Mouse (Mus musculus) liver, embryonic 12.5 days (tissue): ENCODE results near the gene Slc6a17. TPM values are rescaled to one million over a fixed set of nuclear protein-coding genes. Genes with fewer than 3 reads are reported as not detected.

Experiments
- ATAC-seq: fragments of 200-750 bp; cut with Nextera tagmentation; 2 replicates; pipeline ENCODE4 v1.8.0; 2017; ENCODE audit warnings: moderate number of reproducible peaks, mild to moderate bottlenecking, moderate library complexity
- H3K27ac ChIP-seq: fragments of 300-500 bp; sonication (generic); 2 replicates; pipeline ENCODE4 v1.5.1; 2016; ENCODE audit warnings: mild to moderate bottlenecking
- H3K27me3 ChIP-seq: fragments of 300-500 bp; sonication (generic); replicated peaks from 2 replicates; pipeline ENCODE4 v1.6.1; 2016; ENCODE audit warnings: mild to moderate bottlenecking, moderate library complexity
- H3K36me3 ChIP-seq: fragments of 300-500 bp; sonication (generic); 2 replicates; pipeline ENCODE4 v1.6.1; 2016; ENCODE audit warnings: mild to moderate bottlenecking, moderate library complexity
- H3K4me1 ChIP-seq: fragments of 300-500 bp; sonication (generic); 2 replicates; pipeline ENCODE4 v1.6.1; 2016
- H3K4me2 ChIP-seq: fragments of 300-500 bp; sonication (generic); 2 replicates; pipeline ENCODE4 v1.6.1; 2016; ENCODE audit warnings: mild to moderate bottlenecking, moderate library complexity
- H3K4me3 ChIP-seq: fragments of 300-500 bp; sonication (generic); 2 replicates; pipeline ENCODE4 v1.5.1; 2016; ENCODE audit warnings: mild to moderate bottlenecking, moderate library complexity
- H3K9ac ChIP-seq: fragments of 300-500 bp; sonication (generic); 2 replicates; pipeline ENCODE4 v1.6.1; 2016; ENCODE audit warnings: mild to moderate bottlenecking, moderate library complexity
- H3K9me3 ChIP-seq: fragments of 300-500 bp; sonication (generic); replicated peaks from 2 replicates; pipeline ENCODE4 v1.6.1; 2016; ENCODE audit warnings: mild to moderate bottlenecking, moderate library complexity
- WGBS: fragments of 180-500 bp; shearing (Covaris S2); methylation state at CpG from one replicate; pipeline ENCODE4 v1.1.7; 2016; ENCODE audit not compliant: insufficient replicate concordance; 5-methylcytosine and 5-hydroxymethylcytosine counted together
- polyA plus RNA-seq: library from polyadenylated mRNA; unstranded; fragments of >200 nt; fragmentation: Nextera tagmentation; extraction: Ambion mirVana; gene quantifications from 2 replicates; pipeline ENCODE4 v1.2.1, GENCODE M21; 2016

Slc6a17 gene
- polyA plus RNA-seq, 1 experiment from 2014 or later = 0.42 TPM

- WGBS = 7% methylated on average over 55 of the region's 55 CpGs
- H3K36me3 ChIP-seq = no peaks in the 10 kb centered on the region
- no peaks in the 10 kb centered on the region for H3K4me1 ChIP-seq
- no peak for ATAC-seq
- H3K4me2 ChIP-seq = peak overlapping the region; percentile 64
- peak overlapping the region; percentile 40 for H3K4me3 ChIP-seq
- no peaks in the 10 kb centered on the region for H3K9me3 ChIP-seq
- 0 out of 2 replicates have a peak overlapping the region, but pooled peaks have one; percentile 12 for H3K9ac ChIP-seq
- H3K27ac ChIP-seq = no peak overlapping the region
- peaks cover 80% of the 10 kb centered on the region for H3K27me3 ChIP-seq
Measured at GRCm38 (mm10) chr3:107516776-107517630, 815 bp downstream of the Slc6a17 start.

GRCm38 (mm10) chr3:107515989-107516388 lies 1.8 kb downstream of the Slc6a17 start:
- peaks cover 73% of the 10 kb centered on the region for H3K27me3 ChIP-seq
- H3K4me3 ChIP-seq = no peak overlapping the region
- no peaks in the 10 kb centered on the region for H3K9me3 ChIP-seq
- no peak overlapping the region for H3K4me2 ChIP-seq
- WGBS = 35% methylated on average over 4 of the region's 4 CpGs
- no peak for ATAC-seq
- no peak overlapping the region for H3K9ac ChIP-seq
- H3K36me3 ChIP-seq = no peaks in the 10 kb centered on the region
- H3K27ac ChIP-seq = no peak overlapping the region
- no peaks in the 10 kb centered on the region for H3K4me1 ChIP-seq

DNA sequence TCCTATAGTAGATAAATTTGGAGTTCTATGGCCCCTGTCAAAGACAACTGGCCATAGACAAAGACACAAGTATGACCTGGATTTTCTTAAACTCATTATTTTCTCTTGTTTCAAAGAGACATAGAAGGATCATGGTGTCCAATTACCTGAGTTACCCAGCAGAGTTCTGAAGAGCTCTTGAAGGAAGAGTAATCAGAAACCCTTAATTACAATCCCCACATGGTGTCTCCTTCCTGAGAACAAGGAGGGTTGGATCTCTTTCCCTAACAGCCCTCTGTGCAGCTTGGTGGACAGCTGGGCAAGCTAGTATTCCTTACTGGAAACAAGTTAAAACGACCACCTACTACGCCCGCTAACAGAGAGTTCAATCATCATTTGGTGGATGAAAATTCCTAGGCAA lies 6.4 kb downstream of the Slc6a17 start:
- no peak for ATAC-seq
- Histone ChIP-seq H3K4me3 (no peak overlapping the region), H3K36me3 (no peaks in the 10 kb centered on the region), H3K9me3 (no peaks in the 10 kb centered on the region), H3K4me2 (no peak overlapping the region), H3K4me1 (no peaks in the 10 kb centered on the region), H3K9ac (no peak overlapping the region), H3K27ac (no peak overlapping the region), H3K27me3 (peaks cover 30% of the 10 kb centered on the region)
- WGBS = 85% methylated on average over 3 of the region's 3 CpGs

DNA sequence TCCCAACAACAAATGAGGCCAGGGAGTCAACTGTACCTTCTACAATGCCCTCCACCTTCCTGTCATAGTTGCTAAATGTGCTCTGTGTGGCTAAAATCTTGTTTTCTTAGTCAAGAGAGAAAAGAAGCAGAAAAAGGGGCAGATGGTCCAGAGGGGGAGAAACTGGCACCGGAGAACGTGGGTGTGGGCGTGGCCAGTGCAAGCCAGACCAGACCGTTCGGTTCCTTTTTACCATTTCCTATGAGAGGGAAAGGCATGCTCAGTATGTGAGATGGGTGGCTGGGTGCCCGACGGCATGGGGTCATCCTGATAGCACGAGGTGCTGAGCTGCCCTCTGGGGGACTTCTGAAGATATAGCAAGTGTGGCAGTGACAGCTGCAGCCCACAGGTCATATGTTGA lies 9.1 kb downstream of the Slc6a17 start:
- Histone ChIP-seq H3K9ac (no peak overlapping the region), H3K4me1 (no peaks in the 10 kb centered on the region), H3K36me3 (no peaks in the 10 kb centered on the region), H3K4me3 (no peak overlapping the region), H3K4me2 (no peak overlapping the region), H3K9me3 (no peaks in the 10 kb centered on the region), H3K27me3 (peaks cover 7% of the 10 kb centered on the region; the same call in 1 of the 2 replicates), H3K27ac (no peak overlapping the region)
- WGBS = 57% methylated on average over 8 of the region's 8 CpGs
- no peak for ATAC-seq

GRCm38 (mm10) chr3:107507966-107508365 lies 9.9 kb downstream of the Slc6a17 start:
- H3K27ac ChIP-seq = no peak overlapping the region
- H3K4me2 ChIP-seq = no peak overlapping the region
- no peaks in the 10 kb centered on the region for H3K9me3 ChIP-seq
- 67% methylated on average over 9 of the region's 9 CpGs for WGBS
- no peak overlapping the region for H3K4me3 ChIP-seq
- H3K27me3 ChIP-seq = peaks cover under 1% of the 10 kb centered on the region; the same call in 1 of the 2 replicates
- no peaks in the 10 kb centered on the region for H3K4me1 ChIP-seq
- no peaks in the 10 kb centered on the region for H3K36me3 ChIP-seq
- no peak overlapping the region for H3K9ac ChIP-seq
- no peak for ATAC-seq

DNA sequence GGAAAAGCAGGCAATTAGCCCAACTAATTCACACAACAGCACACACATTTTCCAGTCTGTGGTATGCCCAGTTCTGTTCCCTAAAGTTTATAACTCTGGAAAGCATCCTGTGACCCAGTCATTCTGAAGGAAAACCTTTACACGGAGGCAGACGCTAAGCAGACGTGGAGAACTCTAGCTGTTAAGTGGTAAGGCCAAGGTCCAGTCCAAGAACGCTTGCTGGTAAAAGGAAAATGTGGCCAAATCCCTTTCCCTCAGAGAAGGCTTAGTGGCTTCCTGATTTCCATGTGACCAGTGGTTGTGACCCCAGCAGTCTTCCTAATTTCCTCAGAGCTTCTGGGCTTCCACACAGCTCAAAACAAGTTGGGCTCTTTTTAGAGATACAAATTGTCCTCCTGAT lies 11.3 kb downstream of the Slc6a17 start:
- no peaks in the 10 kb centered on the region for H3K9me3 ChIP-seq
- no peak overlapping the region for H3K9ac ChIP-seq
- ATAC-seq = no peak
- H3K27ac ChIP-seq = no peak overlapping the region
- no peaks in the 10 kb centered on the region for H3K36me3 ChIP-seq
- H3K4me1 ChIP-seq = no peaks in the 10 kb centered on the region
- no peak overlapping the region for H3K4me2 ChIP-seq
- H3K27me3 ChIP-seq = no peaks in the 10 kb centered on the region
- WGBS = 56% methylated on average over 4 of the region's 4 CpGs
- H3K4me3 ChIP-seq = no peak overlapping the region

DNA sequence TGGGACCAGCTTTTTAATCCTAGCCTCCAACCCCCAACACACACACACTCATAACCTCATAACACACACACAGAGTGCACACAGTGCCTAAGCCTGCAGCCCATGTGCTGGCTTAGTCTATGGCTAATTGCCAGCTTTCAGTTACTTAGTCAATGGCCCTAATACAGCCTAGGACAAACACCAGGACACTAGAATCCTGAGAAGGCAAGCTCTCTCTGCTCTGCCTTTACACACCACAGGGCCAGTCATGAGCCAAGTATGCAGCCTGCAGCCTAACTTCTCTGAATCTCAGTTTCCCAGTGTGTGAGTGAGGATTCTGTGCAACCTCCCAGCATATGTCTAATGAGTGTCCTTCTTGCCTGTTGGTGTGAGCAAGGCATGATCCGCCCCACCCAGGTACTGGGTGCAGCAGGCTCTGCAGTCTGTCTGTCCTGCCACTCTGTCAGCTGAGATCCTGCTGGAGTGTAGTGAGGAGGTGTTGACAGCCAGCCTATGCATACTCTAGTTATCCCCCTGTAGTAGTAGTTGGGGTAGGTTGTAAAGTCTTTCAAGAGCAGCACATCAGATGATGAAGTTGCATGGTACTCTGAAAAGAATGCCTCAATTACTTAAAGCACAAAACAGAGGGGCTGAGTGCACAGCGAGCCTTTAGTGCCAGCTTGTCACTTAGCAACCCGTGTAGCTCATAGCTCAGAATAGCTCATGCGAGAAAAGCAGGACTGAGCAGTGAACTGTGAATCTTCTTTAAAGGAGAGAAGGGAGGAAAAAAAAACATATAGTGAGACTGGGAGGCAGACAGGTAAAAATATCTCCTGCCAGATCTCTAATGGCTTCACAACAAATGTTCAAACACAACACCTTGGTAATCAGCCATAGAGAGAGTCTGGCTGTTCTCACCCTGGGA lies 12.1 kb downstream of the Slc6a17 start:
- Histone ChIP-seq H3K27me3 (no peaks in the 10 kb centered on the region), H3K4me3 (no peak overlapping the region), H3K4me2 (no peak overlapping the region), H3K27ac (no peak overlapping the region), H3K9ac (no peak overlapping the region), H3K4me1 (no peaks in the 10 kb centered on the region), H3K9me3 (0 out of 2 replicates have a peak, but pooled peaks cover 1% of the 10 kb centered on the region), H3K36me3 (no peaks in the 10 kb centered on the region)
- 66% methylated on average over 4 of the region's 4 CpGs for WGBS
- no peak for ATAC-seq

- Histone ChIP-seq H3K4me3 (no peak overlapping the region), H3K9me3 (peaks cover 11% of the 10 kb centered on the region; the same call in 1 of the 2 replicates), H3K36me3 (no peaks in the 10 kb centered on the region), H3K9ac (no peak overlapping the region), H3K4me2 (no peak overlapping the region), H3K4me1 (no peaks in the 10 kb centered on the region), H3K27me3 (no peaks in the 10 kb centered on the region), H3K27ac (no peak overlapping the region)
- ATAC-seq = no peak
- 29% methylated on average over 1 of the region's 1 CpGs for WGBS
Measured at GRCm38 (mm10) chr3:107504542-107504941, 13.3 kb downstream of the Slc6a17 start.

DNA sequence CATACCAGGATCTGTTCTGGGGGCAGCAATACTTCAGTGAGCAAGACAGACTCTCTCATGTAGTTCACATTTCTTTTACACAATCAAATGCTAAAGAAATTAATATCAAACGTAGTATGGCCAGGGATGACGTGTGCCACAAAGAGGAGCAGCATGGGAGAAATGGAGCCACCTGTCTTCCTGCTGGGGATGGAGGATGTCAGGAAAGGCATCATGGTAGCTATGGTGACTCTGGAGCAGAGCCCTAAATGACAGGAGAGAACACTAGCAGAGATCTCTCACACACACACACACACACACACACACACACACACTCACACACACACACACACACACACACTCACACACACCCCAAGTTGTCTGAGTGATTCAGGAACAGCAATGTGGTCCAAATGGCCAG lies 14.1 kb downstream of the Slc6a17 start:
- Histone ChIP-seq H3K4me2 (no peak overlapping the region), H3K9me3 (peaks cover 14% of the 10 kb centered on the region; the same call in 1 of the 2 replicates), H3K4me3 (no peak overlapping the region), H3K27me3 (no peaks in the 10 kb centered on the region), H3K27ac (no peak overlapping the region), H3K9ac (no peak overlapping the region), H3K4me1 (no peaks in the 10 kb centered on the region), H3K36me3 (no peaks in the 10 kb centered on the region)
- ATAC-seq = no peak
- 52% methylated on average over 2 of the region's 2 CpGs for WGBS

GRCm38 (mm10) chr3:107501702-107502151 lies 16.1 kb downstream of the Slc6a17 start:
- no peaks in the 10 kb centered on the region for H3K4me1 ChIP-seq
- no peak overlapping the region for H3K27ac ChIP-seq
- no peak overlapping the region for H3K9ac ChIP-seq
- no peaks in the 10 kb centered on the region for H3K36me3 ChIP-seq
- peaks cover 14% of the 10 kb centered on the region; the same call in 1 of the 2 replicates for H3K9me3 ChIP-seq
- 45% methylated on average over 7 of the region's 7 CpGs for WGBS
- H3K27me3 ChIP-seq = no peaks in the 10 kb centered on the region
- H3K4me2 ChIP-seq = no peak overlapping the region
- H3K4me3 ChIP-seq = no peak overlapping the region
- ATAC-seq = no peak

DNA sequence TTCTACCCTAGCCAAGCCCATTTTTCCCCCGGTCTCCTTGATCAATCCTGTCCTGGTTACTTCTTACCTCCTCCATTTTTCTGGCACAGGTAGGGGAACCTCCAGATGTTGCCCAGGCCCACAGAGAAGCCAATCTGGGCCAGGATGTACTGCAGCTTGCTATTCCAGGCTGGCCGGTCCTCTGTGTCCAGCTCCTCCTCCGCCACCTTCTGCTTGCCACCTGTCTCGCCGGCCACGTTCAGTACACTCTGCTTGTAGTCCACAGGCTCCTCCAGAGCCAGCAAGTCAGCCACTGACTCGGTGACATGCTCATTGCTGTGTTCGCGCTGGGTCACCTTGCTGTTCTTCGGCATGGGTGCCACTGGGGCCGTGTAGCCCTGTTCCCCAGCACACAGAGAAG lies 17.5 kb downstream of the Slc6a17 start:
- Histone ChIP-seq H3K4me1 (no peaks in the 10 kb centered on the region), H3K27ac (no peak overlapping the region), H3K4me2 (no peak overlapping the region), H3K9me3 (peaks cover 14% of the 10 kb centered on the region; the same call in 1 of the 2 replicates), H3K9ac (no peak overlapping the region), H3K4me3 (no peak overlapping the region), H3K27me3 (no peaks in the 10 kb centered on the region), H3K36me3 (no peaks in the 10 kb centered on the region)
- 82% methylated on average over 11 of the region's 11 CpGs for WGBS
- ATAC-seq = no peak
